Mouse (Mus musculus) midbrain, embryonic 10.5 days (tissue): ENCODE data around the gene Tut7. TPM values are rescaled to one million over a fixed set of nuclear protein-coding genes. Genes with fewer than 3 reads are reported as not detected.

Experiments used
- polyA plus RNA-seq: library from polyadenylated mRNA; unstranded; fragments of >200 nt; fragmentation: Nextera tagmentation; extraction: Ambion mirVana; gene quantifications from 2 replicates; pipeline ENCODE4 v1.2.1, GENCODE M21; 2016

The Tut7 gene
- polyA plus RNA-seq, 1 experiment from 2014 or later: 34.8 TPM

Other genes with a start within 250 kb of the Tut7 start
- 11.3 and 17.3 TPM in 2 replicates for gene Agtpbp1, start 237.9 kb downstream of the Tut7 start, polyA plus RNA-seq
- gene Naa35, start 237.9 kb downstream of the Tut7 start, polyA plus RNA-seq: 109 and 110 TPM in 2 replicates
- gene Golm1, start 147.3 kb downstream of the Tut7 start, polyA plus RNA-seq: 181 and 187 TPM in 2 replicates
- not detected in 2 replicates for gene 4921517D22Rik, start 129.0 kb downstream of the Tut7 start, polyA plus RNA-seq
- gene Spata31d1a, start 112.8 kb downstream of the Tut7 start, polyA plus RNA-seq: 0.02 TPM in 1 of 2 replicates, not detected in the other
- 0.02 TPM in 1 of 2 replicates, not detected in the other for gene Spata31d1b, start 110.9 kb downstream of the Tut7 start, polyA plus RNA-seq
- not detected in 2 replicates for gene Spata31d1d, start 91.4 kb downstream of the Tut7 start, polyA plus RNA-seq
- 0.04 and 0.30 TPM in 2 replicates for gene 1700014D04Rik, start 76.4 kb downstream of the Tut7 start, polyA plus RNA-seq
- gene Isca1, start 53.3 kb downstream of the Tut7 start, polyA plus RNA-seq: 103 and 110 TPM in 2 replicates
- not detected in 2 replicates for gene Gm49354, start 40.9 kb downstream of the Tut7 start, polyA plus RNA-seq